Mouse (Mus musculus) ES-Bruce4 (cell line): ENCODE measurements around the gene Actn3. TPM values are rescaled to one million over a fixed set of nuclear protein-coding genes. Genes with fewer than 3 reads are reported as not detected.
"Not testable (repeated sequence)": the region's sequence is repeated elsewhere in the genome, so short reads cannot be mapped to it uniquely, and the experiment has no call there.

Experiments
- H3K27ac ChIP-seq: 2 replicates; pipeline ENCODE4 v1.5.1; 2012; ENCODE audit warnings: low read length, inconsistent platforms; ENCODE audit not compliant: insufficient read depth
- H3K27me3 ChIP-seq: 2 replicates; pipeline ENCODE4 v1.6.1; 2012; ENCODE audit warnings: mild to moderate bottlenecking, low read length, inconsistent platforms; ENCODE audit not compliant: control insufficient read depth, poor library complexity, insufficient read depth, severe bottlenecking
- H3K36me3 ChIP-seq: 2 replicates; pipeline ENCODE4 v1.6.1; 2012; ENCODE audit warnings: inconsistent platforms, mild to moderate bottlenecking, low read length, moderate library complexity; ENCODE audit not compliant: control insufficient read depth, poor library complexity, insufficient read depth, severe bottlenecking
- H3K4me1 ChIP-seq: one replicate; pipeline ENCODE4 v1.8.1; 2011; ENCODE audit warnings: low read length; ENCODE audit not compliant: control insufficient read depth, insufficient read depth
- H3K4me3 ChIP-seq: 2 replicates; pipeline ENCODE4 v1.5.1; 2011; ENCODE audit warnings: low read depth, mild to moderate bottlenecking, low read length
- H3K9ac ChIP-seq: 2 replicates; pipeline ENCODE4 v1.6.1; 2012; ENCODE audit warnings: low read depth, mild to moderate bottlenecking, inconsistent platforms; ENCODE audit not compliant: poor library complexity, severe bottlenecking
- H3K9me3 ChIP-seq: replicated peaks from 2 replicates; pipeline ENCODE4 v1.6.1; 2012; ENCODE audit warnings: mild to moderate bottlenecking, low read length, inconsistent platforms; ENCODE audit not compliant: control insufficient read depth, poor library complexity, insufficient read depth, severe bottlenecking
- CTCF ChIP-seq: IDR thresholded peaks from one replicate; pipeline ENCODE4 v1.8.1; 2011; ENCODE audit warnings: low read depth, low read length
- EP300 ChIP-seq: IDR thresholded peaks from 2 replicates; pipeline ENCODE4 v1.6.1; 2011; ENCODE audit warnings: low read depth, low read length; ENCODE audit not compliant: insufficient read depth
- POLR2A ChIP-seq: IDR thresholded peaks from one replicate; pipeline ENCODE4 v1.8.1; 2011; ENCODE audit warnings: low read length; ENCODE audit not compliant: insufficient read depth
- polyA plus RNA-seq: library from polyadenylated mRNA; stranded (reverse); fragments of >200 nt; gene quantifications from 2 replicates; pipeline ENCODE4 v1.2.4, GENCODE M21; 2011; ENCODE audit warnings: low read depth; ENCODE audit not compliant: missing spikeins, insufficient read depth, insufficient read length

Actn3 gene
- polyA plus RNA-seq, 1 experiment = 4.5 TPM

- no peaks in the 10 kb centered on the region for H3K9me3 ChIP-seq
- no peak overlapping the region for H3K4me3 ChIP-seq
- TF ChIP-seq CTCF (no peak), POLR2A (no peak), EP300 (no peak)
- no peak overlapping the region for H3K27ac ChIP-seq
- no peak overlapping the region for H3K9ac ChIP-seq
- H3K36me3 ChIP-seq = no peaks in the 10 kb centered on the region
- no peaks in the 10 kb centered on the region for H3K4me1 ChIP-seq
- no peaks in the 10 kb centered on the region for H3K27me3 ChIP-seq
These were observed 12.1 kb upstream of the Actn3 start for GRCm38 (mm10) chr19:4889791-4890190.

- no peak overlapping the region for H3K4me3 ChIP-seq
- no peak overlapping the region for H3K27ac ChIP-seq
- no peaks in the 10 kb centered on the region for H3K4me1 ChIP-seq
- H3K9ac ChIP-seq = no peak overlapping the region
- H3K27me3 ChIP-seq = no peaks in the 10 kb centered on the region
- TF ChIP-seq POLR2A (no peak), CTCF (no peak), EP300 (no peak)
- no peaks in the 10 kb centered on the region for H3K36me3 ChIP-seq
- no peaks in the 10 kb centered on the region for H3K9me3 ChIP-seq
These were observed 6.3 kb upstream of the Actn3 start for GRCm38 (mm10) chr19:4883961-4884360.

- TF ChIP-seq CTCF (no peak), EP300 (no peak), POLR2A (no peak)
- Histone ChIP-seq H3K4me3 (peak overlapping the region; percentile 87), H3K4me1 (peaks cover 2% of the 10 kb centered on the region), H3K36me3 (no peaks in the 10 kb centered on the region), H3K9ac (peak overlapping the region; percentile 70), H3K27ac (no peak overlapping the region), H3K9me3 (no peaks in the 10 kb centered on the region), H3K27me3 (no peaks in the 10 kb centered on the region)
These were observed 1.6 kb upstream of the Actn3 start for GRCm38 (mm10) chr19:4879324-4879703.

GRCm38 (mm10) chr19:4878405-4879323, 955 bp upstream of the Actn3 start, which contains the start of gene Zdhhc24:
Gene Zdhhc24, plus strand, starts transcription at chr19:4878668.
- Histone ChIP-seq H3K9me3 (no peaks in the 10 kb centered on the region), H3K9ac (peak within 1 kb of the TSS; percentile 71), H3K4me3 (peak within 1 kb of the TSS; percentile 87), H3K4me1 (peaks cover 2% of the 10 kb centered on the region), H3K27ac (peak within 1 kb of the TSS; percentile 43; the same call in 1 of the 2 replicates), H3K27me3 (no peaks in the 10 kb centered on the region), H3K36me3 (no peaks in the 10 kb centered on the region)
- peak; percentile 63 for TF ChIP-seq POLR2A
- TF ChIP-seq EP300 = no peak
- TF ChIP-seq CTCF = no peak

- H3K36me3 ChIP-seq = no peaks in the 10 kb centered on the region
- peaks cover 2% of the 10 kb centered on the region for H3K4me1 ChIP-seq
- no peak overlapping the region; the same call in 1 of the 2 replicates for H3K27ac ChIP-seq
- H3K9ac ChIP-seq = 0 out of 2 replicates have a peak overlapping the region, but pooled peaks have one; percentile 13
- H3K27me3 ChIP-seq = no peaks in the 10 kb centered on the region
- no peak for TF ChIP-seq CTCF
- no peak for TF ChIP-seq POLR2A
- no peak for TF ChIP-seq EP300
- H3K9me3 ChIP-seq = no peaks in the 10 kb centered on the region
- no peak overlapping the region for H3K4me3 ChIP-seq
These were observed 954 bp downstream of the Actn3 start for GRCm38 (mm10) chr19:4876755-4877154.

- H3K27me3 ChIP-seq = no peaks in the 10 kb centered on the region
- H3K4me3 ChIP-seq = no peak overlapping the region
- H3K27ac ChIP-seq = no peak overlapping the region
- H3K9ac ChIP-seq = 0 out of 2 replicates have a peak overlapping the region, but pooled peaks have one; percentile 13
- H3K4me1 ChIP-seq = peaks cover 2% of the 10 kb centered on the region
- no peaks in the 10 kb centered on the region for H3K9me3 ChIP-seq
- no peak for TF ChIP-seq POLR2A
- no peak for TF ChIP-seq EP300
- TF ChIP-seq CTCF = no peak
- H3K36me3 ChIP-seq = no peaks in the 10 kb centered on the region
These were observed 1.5 kb downstream of the Actn3 start for GRCm38 (mm10) chr19:4876241-4876640.

GRCm38 (mm10) chr19:4874613-4875012, 3.1 kb downstream of the Actn3 start:
- H3K9ac ChIP-seq, H3K27me3 ChIP-seq, H3K36me3 ChIP-seq, H3K9me3 ChIP-seq, H3K4me1 ChIP-seq, H3K4me3 ChIP-seq, H3K27ac ChIP-seq: not testable (repeated sequence)
